Mouse (Mus musculus) lung, embryonic 14.5 days (tissue): ENCODE results near the gene Ivd. TPM values are rescaled to one million over a fixed set of nuclear protein-coding genes. Genes with fewer than 3 reads are reported as not detected.

ENCODE experiments used
- ATAC-seq: fragments of 200-750 bp; cut with Nextera tagmentation; 2 replicates; pipeline ENCODE4 v1.8.0; 2017; ENCODE audit warnings: mild to moderate bottlenecking, moderate TSS enrichment, moderate library complexity; ENCODE audit not compliant: insufficient read depth
- DNase-seq: peaks from one replicate; pipeline ENCODE4 v3.0.0-alpha.2; 2015
- H3K27ac ChIP-seq: fragments of 300-500 bp; sonication (generic); 2 replicates; pipeline ENCODE4 v1.5.1; 2014; ENCODE audit warnings: low read depth, mild to moderate bottlenecking, moderate library complexity
- H3K27me3 ChIP-seq: fragments of 300-500 bp; sonication (generic); 2 replicates; pipeline ENCODE4 v1.6.1; 2014; ENCODE audit warnings: low read length, control low read depth; ENCODE audit not compliant: insufficient read depth
- H3K36me3 ChIP-seq: fragments of 300-500 bp; sonication (generic); 2 replicates; pipeline ENCODE4 v1.6.1; 2014; ENCODE audit warnings: control low read depth; ENCODE audit not compliant: insufficient read depth
- H3K4me1 ChIP-seq: fragments of 300-500 bp; sonication (generic); 2 replicates; pipeline ENCODE4 v1.6.1; 2014; ENCODE audit warnings: antibody characterized with exemption, control low read depth; ENCODE audit not compliant: insufficient read depth
- H3K4me2 ChIP-seq: fragments of 300-500 bp; sonication (generic); 2 replicates; pipeline ENCODE4 v1.6.1; 2014; ENCODE audit warnings: mild to moderate bottlenecking
- H3K4me3 ChIP-seq: fragments of 300-500 bp; sonication (generic); 2 replicates; pipeline ENCODE4 v1.5.1; 2014; ENCODE audit warnings: low read depth, low read length
- H3K9ac ChIP-seq: fragments of 300-500 bp; sonication (generic); 2 replicates; pipeline ENCODE4 v1.6.1; 2014
- H3K9me3 ChIP-seq: fragments of 300-500 bp; sonication (generic); 2 replicates; pipeline ENCODE4 v1.6.1; 2016; ENCODE audit warnings: low read depth, low read length, control low read depth
- CTCF ChIP-seq: IDR thresholded peaks from 2 replicates; pipeline ENCODE4 v1.5.1; 2016; ENCODE audit warnings: antibody characterized with exemption, low read depth
- whole genome bisulfite sequencing: fragments of 180-500 bp; shearing (Covaris S2); extraction: QIAGEN DNeasy Blood & Tissue Kit; methylation state at CpG from one replicate; pipeline ENCODE4 v1.1.7; 2014; 5-methylcytosine and 5-hydroxymethylcytosine counted together
- polyA plus RNA-seq: library from polyadenylated mRNA; unstranded; fragments of >200 nt; fragmentation: Nextera tagmentation; extraction: Ambion mirVana; gene quantifications from 2 replicates; pipeline ENCODE4 v1.2.1, GENCODE M21; 2014

Gene Ivd
- polyA plus RNA-seq, 1 experiment from 2014 or later: 66.0 TPM

DNA sequence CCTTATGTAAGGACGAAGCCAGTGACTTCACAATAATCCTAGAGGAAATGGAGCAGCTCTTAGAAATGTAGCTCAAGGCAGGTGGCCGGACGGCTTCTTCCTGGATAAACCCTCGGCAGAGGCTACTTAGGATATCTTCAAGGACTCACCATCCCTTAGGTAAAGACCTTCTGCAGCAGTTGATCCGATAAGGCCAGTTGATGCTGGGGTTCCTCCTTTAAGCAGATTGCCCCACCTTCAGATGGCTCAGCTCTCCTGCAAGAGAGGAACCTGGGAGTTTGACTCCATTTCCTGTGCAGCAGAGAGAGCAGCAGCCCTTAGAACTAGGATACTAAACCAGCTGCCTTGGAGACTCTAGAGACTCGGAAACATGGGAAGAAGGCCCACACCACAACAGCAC lies 27.7 kb upstream of the Ivd start:
- no peak overlapping the region for H3K9ac ChIP-seq
- H3K4me2 ChIP-seq: no peak overlapping the region
- no peak overlapping the region for H3K27ac ChIP-seq
- H3K4me3 ChIP-seq: no peak overlapping the region
- WGBS: 93% methylated on average over 6 of the region's 6 CpGs
- ATAC-seq (no peak), DNase-seq (no peak)
- H3K4me1 ChIP-seq: no peaks in the 10 kb centered on the region
- TF ChIP-seq CTCF: no peak
- peaks cover 60% of the 10 kb centered on the region for H3K36me3 ChIP-seq
- no peaks in the 10 kb centered on the region for H3K9me3 ChIP-seq
- H3K27me3 ChIP-seq: no peaks in the 10 kb centered on the region

DNA sequence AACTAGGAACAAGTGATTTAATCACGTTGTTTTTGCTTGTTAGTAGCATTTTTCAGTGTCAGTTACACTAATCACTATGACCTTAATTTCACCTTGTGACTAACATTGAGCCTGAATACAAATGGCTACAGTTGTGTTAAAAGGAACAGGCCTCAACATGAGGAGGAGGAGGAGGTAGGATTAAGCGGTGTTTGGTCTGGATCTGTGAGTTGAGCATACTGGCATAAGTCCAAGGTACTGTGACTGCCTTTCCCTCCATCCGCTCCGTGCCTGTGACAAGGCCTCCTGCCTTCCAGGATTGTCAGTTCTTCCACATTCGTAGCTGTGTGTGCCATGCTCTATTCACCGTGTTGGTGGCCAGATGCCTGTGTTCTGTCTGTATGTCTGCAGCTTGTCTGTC lies 26.6 kb upstream of the Ivd start:
- WGBS: 77% methylated on average over 6 of the region's 6 CpGs
- TF ChIP-seq CTCF: no peak
- ATAC-seq: no peak

DNA sequence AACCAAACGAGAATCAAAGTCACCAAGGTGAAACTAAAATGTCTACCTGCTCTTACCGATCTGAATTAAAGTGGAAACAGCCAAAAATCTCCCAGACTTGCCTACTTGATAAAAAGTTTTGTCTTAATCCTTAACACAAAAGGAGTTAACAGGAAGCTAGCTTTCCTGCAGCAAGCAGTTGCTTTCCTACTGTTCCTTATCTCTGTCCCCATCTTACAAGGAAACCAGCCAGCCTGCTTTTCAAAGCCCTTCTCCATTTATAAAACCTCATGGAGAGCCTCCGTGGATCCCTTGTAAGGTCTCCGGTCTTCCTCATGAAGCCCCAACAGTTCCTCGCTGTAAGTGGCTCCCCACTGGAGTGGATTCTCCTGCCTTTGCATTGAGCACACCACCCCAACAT lies 23.4 kb upstream of the Ivd start:
- no peaks in the 10 kb centered on the region for H3K4me1 ChIP-seq
- H3K36me3 ChIP-seq: peaks cover 21% of the 10 kb centered on the region
- no peak overlapping the region for H3K9ac ChIP-seq
- DNase-seq (no peak), ATAC-seq (no peak)
- no peaks in the 10 kb centered on the region for H3K9me3 ChIP-seq
- H3K27ac ChIP-seq: no peak overlapping the region
- no peak overlapping the region for H3K4me3 ChIP-seq
- no peaks in the 10 kb centered on the region for H3K27me3 ChIP-seq
- 34% methylated on average over 5 of the region's 5 CpGs for WGBS
- H3K4me2 ChIP-seq: no peak overlapping the region
- TF ChIP-seq CTCF: no peak

More for the DNA sequence above, 26.6 kb upstream of the Ivd start:
- H3K36me3 ChIP-seq: peaks cover 49% of the 10 kb centered on the region
- no peak overlapping the region for H3K9ac ChIP-seq
- no peak overlapping the region for H3K4me3 ChIP-seq
- no peak for DNase-seq
- H3K9me3 ChIP-seq: no peaks in the 10 kb centered on the region
- no peak overlapping the region for H3K4me2 ChIP-seq
- H3K27me3 ChIP-seq: no peaks in the 10 kb centered on the region
- no peaks in the 10 kb centered on the region for H3K4me1 ChIP-seq
- H3K27ac ChIP-seq: no peak overlapping the region

DNA sequence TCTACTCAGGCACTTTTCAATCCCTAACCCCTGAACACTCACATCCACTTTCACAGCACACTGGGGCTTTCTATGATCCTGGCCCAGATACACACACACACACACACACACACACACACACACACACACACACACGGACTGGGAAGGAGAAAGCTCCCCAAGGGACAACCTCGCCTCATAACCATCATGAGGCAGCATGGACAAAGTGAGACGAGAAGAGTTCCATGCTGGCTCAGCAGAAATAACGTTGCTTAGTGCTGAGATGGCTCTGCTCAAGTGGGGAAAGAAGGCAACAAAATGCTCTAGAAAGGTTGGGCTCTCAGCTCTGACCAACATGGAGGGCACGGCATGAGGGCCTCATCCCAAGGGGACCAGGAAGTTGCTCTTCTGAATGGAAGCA lies 20.6 kb upstream of the Ivd start:
- Histone ChIP-seq H3K36me3 (no peaks in the 10 kb centered on the region), H3K4me2 (no peak overlapping the region), H3K9ac (no peak overlapping the region), H3K9me3 (no peaks in the 10 kb centered on the region), H3K27ac (no peak overlapping the region), H3K27me3 (no peaks in the 10 kb centered on the region), H3K4me1 (no peaks in the 10 kb centered on the region), H3K4me3 (no peak overlapping the region)
- TF ChIP-seq CTCF: no peak
- DNase-seq (no peak), ATAC-seq (no peak)
- 60% methylated on average over 5 of the region's 5 CpGs for WGBS

DNA sequence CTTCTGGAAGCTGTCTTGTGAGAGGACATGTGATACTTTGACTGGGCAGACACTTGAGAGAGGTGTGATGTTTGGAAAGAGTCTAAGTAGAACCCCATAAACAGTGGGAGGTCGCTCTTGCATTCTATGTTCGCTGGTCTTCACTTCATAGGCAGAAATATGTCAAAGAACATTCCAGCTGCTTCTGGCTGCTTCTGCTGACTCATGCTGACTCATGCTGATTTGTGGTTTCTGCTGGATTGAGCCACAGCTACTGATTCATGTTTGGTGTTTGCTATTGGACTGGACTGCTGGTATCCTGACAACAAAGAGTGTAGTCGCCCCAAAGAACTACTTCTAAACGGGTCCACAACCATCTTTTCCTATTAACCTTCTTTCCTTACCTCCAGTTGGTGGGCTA lies 20.0 kb upstream of the Ivd start:
- Histone ChIP-seq H3K27me3 (no peaks in the 10 kb centered on the region), H3K4me3 (no peak overlapping the region), H3K36me3 (no peaks in the 10 kb centered on the region), H3K27ac (no peak overlapping the region), H3K9me3 (no peaks in the 10 kb centered on the region), H3K4me1 (no peaks in the 10 kb centered on the region), H3K4me2 (no peak overlapping the region), H3K9ac (no peak overlapping the region)
- DNase-seq: peak; percentile 34
- WGBS: 74% methylated on average over 4 of the region's 4 CpGs
- no peak for TF ChIP-seq CTCF
- ATAC-seq: no peak

DNA sequence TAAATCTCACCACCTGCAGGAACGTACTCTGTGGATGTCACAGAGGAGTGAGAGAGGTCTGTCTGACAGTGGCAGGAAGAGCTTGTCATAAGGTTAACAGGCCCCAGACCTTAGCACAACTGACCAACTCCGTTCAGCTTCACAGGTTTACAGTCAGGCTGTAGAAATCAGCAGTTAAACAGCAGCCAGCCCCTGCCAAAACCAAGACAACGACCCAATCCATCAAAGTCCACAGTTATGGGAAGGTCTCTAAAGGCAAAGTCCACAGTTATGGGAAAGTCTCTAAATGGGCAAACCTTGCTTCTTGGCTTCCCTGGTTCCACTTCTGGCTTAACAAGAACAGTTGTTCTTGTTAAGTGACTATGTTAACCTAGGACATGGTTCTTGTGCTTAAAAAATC lies 17.3 kb upstream of the Ivd start:
- Histone ChIP-seq H3K9me3 (no peaks in the 10 kb centered on the region), H3K4me1 (no peaks in the 10 kb centered on the region), H3K9ac (no peak overlapping the region), H3K27me3 (no peaks in the 10 kb centered on the region), H3K4me3 (no peak overlapping the region), H3K27ac (no peak overlapping the region), H3K36me3 (no peaks in the 10 kb centered on the region), H3K4me2 (no peak overlapping the region)
- DNase-seq (no peak), ATAC-seq (no peak)
- no peak for TF ChIP-seq CTCF
- WGBS: 69% methylated on average over 3 of the region's 3 CpGs

DNA sequence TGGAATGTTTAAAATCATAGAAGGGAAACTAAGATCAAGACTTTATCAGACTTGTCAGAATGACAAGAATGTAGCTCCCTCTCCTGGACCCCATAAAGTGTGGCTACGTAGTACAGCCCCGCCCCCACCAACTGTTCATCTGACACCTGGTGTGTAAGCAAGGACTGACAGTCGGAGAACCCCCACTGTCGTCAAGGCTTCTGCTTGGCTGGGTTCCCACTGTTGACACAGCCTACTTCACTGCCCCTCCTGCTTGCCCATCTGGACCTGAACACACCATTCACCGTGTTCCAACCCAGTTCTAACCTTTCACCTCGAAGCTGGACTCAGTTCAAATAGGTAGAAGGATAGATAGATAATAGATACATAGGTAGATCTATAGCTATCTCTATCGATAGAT lies 15.5 kb upstream of the Ivd start:
- ATAC-seq (no peak), DNase-seq (no peak)
- no peaks in the 10 kb centered on the region for H3K36me3 ChIP-seq
- H3K9me3 ChIP-seq: no peaks in the 10 kb centered on the region
- 37% methylated on average over 7 of the region's 7 CpGs for WGBS
- H3K9ac ChIP-seq: no peak overlapping the region
- H3K27me3 ChIP-seq: no peaks in the 10 kb centered on the region
- H3K4me1 ChIP-seq: no peaks in the 10 kb centered on the region
- TF ChIP-seq CTCF: no peak
- no peak overlapping the region for H3K4me3 ChIP-seq
- no peak overlapping the region for H3K4me2 ChIP-seq
- H3K27ac ChIP-seq: no peak overlapping the region

DNA sequence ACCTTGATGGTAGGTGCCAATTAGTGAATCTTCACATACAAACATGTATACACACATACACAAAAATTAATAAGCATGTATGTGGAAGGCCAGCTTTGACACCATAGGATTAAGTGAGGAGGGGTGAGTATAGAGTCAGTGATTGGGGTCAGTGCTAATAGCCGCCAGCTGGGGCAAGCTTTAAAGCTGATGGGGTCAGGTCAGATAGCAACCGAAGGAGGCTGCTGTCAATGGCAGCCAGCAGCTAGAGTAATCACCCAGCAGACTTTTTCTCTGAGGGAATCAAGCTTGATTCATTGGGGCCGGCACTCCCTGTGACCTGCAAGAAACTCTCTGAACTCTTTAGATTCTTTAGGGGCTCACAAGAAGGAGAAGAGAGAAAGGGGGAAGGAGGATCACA lies 10.0 kb upstream of the Ivd start:
- DNase-seq: no peak
- Histone ChIP-seq H3K4me3 (no peak overlapping the region), H3K9ac (no peak overlapping the region), H3K27ac (no peak overlapping the region), H3K9me3 (no peaks in the 10 kb centered on the region), H3K27me3 (no peaks in the 10 kb centered on the region), H3K4me2 (no peak overlapping the region), H3K36me3 (no peaks in the 10 kb centered on the region), H3K4me1 (no peaks in the 10 kb centered on the region)
- no peak for TF ChIP-seq CTCF
- 16% methylated on average over 3 of the region's 3 CpGs for WGBS
- no peak for ATAC-seq
